Mouse (Mus musculus) lung, adult 2 months (tissue): ENCODE measurements around the gene Sphk2. TPM values are rescaled to one million over a fixed set of nuclear protein-coding genes. Genes with fewer than 3 reads are reported as not detected.
A peak's percentile ranks its signal among the peaks of the same experiment; 100 is the strongest.

Source experiments
- DNase-seq: peaks from one replicate; pipeline ENCODE4 v3.0.0; 2022
- H3K4me1 ChIP-seq: fragments of 200-500 bp; 2 replicates; pipeline ENCODE4 v1.6.1; 2011; ENCODE audit warnings: low read length; ENCODE audit not compliant: control insufficient read depth, insufficient read depth
- H3K4me3 ChIP-seq: fragments of 200-500 bp; replicated peaks from 2 replicates; pipeline ENCODE3; 2011; ENCODE audit warnings: low read depth, mild to moderate bottlenecking, control low read depth, low read length; ENCODE audit errors: extremely low read depth
- CTCF ChIP-seq: fragments of 200-500 bp; IDR thresholded peaks from 2 replicates; pipeline ENCODE4 v1.5.1; 2011; ENCODE audit warnings: mild to moderate bottlenecking, low read length, control low read depth; ENCODE audit not compliant: insufficient read depth
- POLR2A ChIP-seq: fragments of 200-500 bp; IDR thresholded peaks from 2 replicates; pipeline ENCODE4 v1.6.1; 2011; ENCODE audit warnings: low read depth, mild to moderate bottlenecking, control low read depth, low read length, borderline replicate concordance; ENCODE audit errors: extremely low read depth
- WGBS: fragments of 180-500 bp; shearing (Covaris S2); methylation state at CpG from one replicate; pipeline ENCODE4 v1.1.7; 2018; 5-methylcytosine and 5-hydroxymethylcytosine counted together
- polyA plus RNA-seq: library from polyadenylated mRNA; depleted of rRNA; stranded (reverse); fragments of >200 nt; gene quantifications from 2 replicates; pipeline ENCODE4 v1.2.3, GENCODE M21; 2012

Sphk2 gene
- polyA plus RNA-seq, 1 experiment: 62.4 TPM

GRCm38 (mm10) chr7:45714630-45715089, 3.1 kb downstream of the Sphk2 start:
- DNase-seq: no peak
- peak; percentile 34; the same call in 1 of the 2 replicates for TF ChIP-seq POLR2A
- no peak for TF ChIP-seq CTCF
- WGBS: 8% methylated on average over 14 of the region's 14 CpGs
- peaks cover 24% of the 10 kb centered on the region for H3K4me1 ChIP-seq
- peak overlapping the region; percentile 71 for H3K4me3 ChIP-seq

DNA sequence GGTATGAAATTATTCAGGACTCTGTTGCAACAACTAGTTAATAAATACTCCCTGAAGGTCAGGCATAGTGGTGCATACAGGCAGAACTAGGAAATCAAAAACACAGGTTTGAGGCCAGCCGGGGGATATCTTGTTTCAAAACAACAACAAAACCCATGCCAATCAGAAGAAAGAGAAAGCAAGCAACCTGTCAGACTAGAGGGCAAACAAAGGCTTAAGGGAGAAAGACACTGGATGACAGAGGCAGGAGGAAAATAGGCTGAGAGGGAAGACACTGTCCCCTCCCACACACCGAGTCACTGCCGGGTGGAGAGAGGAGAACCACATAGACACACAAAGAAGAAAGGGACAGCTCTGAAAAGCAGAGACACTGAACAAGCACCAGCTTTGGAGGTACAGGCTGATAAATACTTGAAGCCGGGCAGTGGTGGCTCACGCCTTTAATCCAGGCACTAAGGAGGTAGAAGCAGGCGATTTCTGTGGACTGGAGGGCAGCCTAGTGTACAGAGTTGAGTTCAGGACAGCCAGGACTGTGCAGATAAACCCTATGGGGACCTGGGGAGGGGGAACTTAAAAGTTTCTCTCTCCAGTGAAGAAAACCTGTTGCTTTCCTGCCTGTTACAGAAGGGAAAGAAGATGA, 3.8 kb downstream of the Sphk2 start:
- Histone ChIP-seq H3K4me1 (peaks cover 24% of the 10 kb centered on the region), H3K4me3 (peak overlapping the region; percentile 71)
- TF ChIP-seq POLR2A (no peak), CTCF (no peak)
- no peak for DNase-seq
- WGBS: 74% methylated on average over 6 of the region's 6 CpGs

GRCm38 (mm10) chr7:45713396-45713795, 4.4 kb downstream of the Sphk2 start:
- TF ChIP-seq POLR2A: peak; percentile 34; the same call in 1 of the 2 replicates
- no peak for TF ChIP-seq CTCF

GRCm38 (mm10) chr7:45712022-45712757, 5.6 kb downstream of the Sphk2 start:
- WGBS: 79% methylated on average over 21 of the region's 21 CpGs
- TF ChIP-seq POLR2A (peak; percentile 62; the same call in 1 of the 2 replicates), CTCF (no peak)
- H3K4me3 ChIP-seq: no peak overlapping the region
- DNase-seq: peak; percentile 70
- peaks cover 30% of the 10 kb centered on the region for H3K4me1 ChIP-seq

More at GRCm38 (mm10) chr7:45713396-45713795, 4.4 kb downstream of the Sphk2 start:
- Histone ChIP-seq H3K4me3 (no peak overlapping the region), H3K4me1 (peaks cover 23% of the 10 kb centered on the region)
- WGBS: 87% methylated on average over 16 of the region's 16 CpGs
- DNase-seq: no peak

- 87% methylated on average over 24 of the region's 24 CpGs for WGBS
- Histone ChIP-seq H3K4me1 (peaks cover 32% of the 10 kb centered on the region), H3K4me3 (no peak overlapping the region)
- TF ChIP-seq CTCF (no peak), POLR2A (no peak)
- no peak for DNase-seq
Measured at GRCm38 (mm10) chr7:45711316-45712021, 6.3 kb downstream of the Sphk2 start.

DNA sequence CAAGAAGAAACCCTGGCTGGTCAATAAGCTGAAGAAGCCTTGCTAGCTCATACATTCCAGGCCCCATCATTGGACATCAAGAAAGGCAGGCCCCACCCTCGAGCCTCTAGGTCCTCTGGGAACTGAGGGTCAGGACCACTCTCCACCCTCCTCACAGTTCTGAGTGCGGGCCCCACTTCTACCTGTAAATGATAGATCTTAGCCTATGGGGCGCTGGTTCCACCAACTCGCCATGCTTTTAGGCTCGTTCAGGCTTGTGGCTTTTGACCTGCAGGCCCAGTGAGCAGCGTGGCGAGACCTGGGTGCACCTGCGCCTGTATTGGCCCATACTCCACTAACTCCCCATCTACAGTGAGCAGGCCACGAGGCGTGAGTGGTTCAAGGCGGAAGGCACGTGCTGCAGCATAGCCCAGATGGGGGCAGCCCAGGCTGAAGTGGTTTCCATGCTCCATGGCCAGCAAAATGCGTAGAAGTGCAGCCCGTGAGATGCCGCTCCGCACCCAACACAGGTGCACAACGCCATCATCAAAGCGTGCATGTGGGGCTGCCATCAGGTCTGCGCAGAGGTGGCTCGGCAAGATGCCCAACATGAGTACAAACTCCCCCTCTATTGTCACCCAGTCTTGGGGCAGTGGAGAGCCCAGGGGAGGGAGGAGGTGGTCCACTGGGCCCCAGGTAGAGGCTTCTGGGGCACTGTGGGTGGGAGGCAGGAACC, 7.2 kb downstream of the Sphk2 start:
- peaks cover 27% of the 10 kb centered on the region for H3K4me1 ChIP-seq
- TF ChIP-seq POLR2A (peak; percentile 66; the same call in 1 of the 2 replicates), CTCF (no peak)
- H3K4me3 ChIP-seq: no peak overlapping the region
- DNase-seq: no peak
- WGBS: 92% methylated on average over 20 of the region's 20 CpGs

DNA sequence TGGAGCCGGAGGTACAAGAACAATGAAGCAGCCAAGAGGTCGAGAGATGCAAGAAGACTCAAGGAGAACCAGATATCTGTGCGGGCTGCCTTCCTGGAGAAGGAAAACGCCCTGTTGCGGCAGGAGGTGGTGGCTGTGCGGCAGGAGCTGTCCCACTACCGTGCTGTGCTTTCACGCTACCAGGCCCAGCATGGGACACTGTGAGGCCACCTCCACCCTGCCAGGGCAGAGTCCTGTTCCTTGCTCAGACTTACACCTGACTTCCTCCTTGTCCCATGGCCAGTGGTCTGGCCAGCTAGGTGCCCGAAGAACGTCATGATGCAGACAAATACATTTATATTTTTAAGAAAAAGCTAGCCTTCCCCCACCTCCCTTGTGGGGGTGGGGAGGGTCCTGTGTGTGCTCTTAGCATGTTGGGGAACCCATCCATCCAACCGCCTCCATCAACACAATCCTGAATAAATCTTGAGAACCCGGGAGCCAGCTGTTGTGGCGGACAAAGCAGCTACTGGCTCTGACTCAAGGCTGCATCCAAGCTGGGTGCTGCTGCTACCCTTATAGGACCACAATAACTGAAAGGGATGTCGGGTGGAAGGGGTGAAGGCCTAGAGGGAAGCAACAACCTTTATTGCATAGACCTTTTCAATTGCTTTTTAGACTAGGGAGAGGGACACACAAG, 8.0 kb downstream of the Sphk2 start:
- Histone ChIP-seq H3K4me3 (no peak overlapping the region), H3K4me1 (peaks cover 24% of the 10 kb centered on the region)
- 51% methylated on average over 14 of the region's 14 CpGs for WGBS
- TF ChIP-seq CTCF: no peak
- TF ChIP-seq POLR2A: peak; percentile 63; the same call in 1 of the 2 replicates
- DNase-seq: no peak

- Histone ChIP-seq H3K4me3 (no peak overlapping the region), H3K4me1 (peaks cover 18% of the 10 kb centered on the region)
- 43% methylated on average over 6 of the region's 6 CpGs for WGBS
- no peak for DNase-seq
- no peak for TF ChIP-seq CTCF
- peak; percentile 18; the same call in 1 of the 2 replicates for TF ChIP-seq POLR2A
Measured at GRCm38 (mm10) chr7:45709036-45709435, 8.8 kb downstream of the Sphk2 start.
